Mouse (Mus musculus) olfactory bulb, adult 2 months (tissue): ENCODE results near the gene Flywch2.

ENCODE experiments used
- CTCF ChIP-seq: fragments of 200-500 bp; IDR thresholded peaks from 2 replicates; pipeline ENCODE4 v1.5.1; 2012; ENCODE audit warnings: low read depth, mild to moderate bottlenecking, low read length, moderate library complexity; ENCODE audit not compliant: insufficient read depth
- POLR2A ChIP-seq: fragments of 200-500 bp; IDR thresholded peaks from 2 replicates; pipeline ENCODE4 v1.6.1; 2012; ENCODE audit warnings: mild to moderate bottlenecking, low read depth, low read length, moderate library complexity; ENCODE audit not compliant: insufficient read depth

DNA sequence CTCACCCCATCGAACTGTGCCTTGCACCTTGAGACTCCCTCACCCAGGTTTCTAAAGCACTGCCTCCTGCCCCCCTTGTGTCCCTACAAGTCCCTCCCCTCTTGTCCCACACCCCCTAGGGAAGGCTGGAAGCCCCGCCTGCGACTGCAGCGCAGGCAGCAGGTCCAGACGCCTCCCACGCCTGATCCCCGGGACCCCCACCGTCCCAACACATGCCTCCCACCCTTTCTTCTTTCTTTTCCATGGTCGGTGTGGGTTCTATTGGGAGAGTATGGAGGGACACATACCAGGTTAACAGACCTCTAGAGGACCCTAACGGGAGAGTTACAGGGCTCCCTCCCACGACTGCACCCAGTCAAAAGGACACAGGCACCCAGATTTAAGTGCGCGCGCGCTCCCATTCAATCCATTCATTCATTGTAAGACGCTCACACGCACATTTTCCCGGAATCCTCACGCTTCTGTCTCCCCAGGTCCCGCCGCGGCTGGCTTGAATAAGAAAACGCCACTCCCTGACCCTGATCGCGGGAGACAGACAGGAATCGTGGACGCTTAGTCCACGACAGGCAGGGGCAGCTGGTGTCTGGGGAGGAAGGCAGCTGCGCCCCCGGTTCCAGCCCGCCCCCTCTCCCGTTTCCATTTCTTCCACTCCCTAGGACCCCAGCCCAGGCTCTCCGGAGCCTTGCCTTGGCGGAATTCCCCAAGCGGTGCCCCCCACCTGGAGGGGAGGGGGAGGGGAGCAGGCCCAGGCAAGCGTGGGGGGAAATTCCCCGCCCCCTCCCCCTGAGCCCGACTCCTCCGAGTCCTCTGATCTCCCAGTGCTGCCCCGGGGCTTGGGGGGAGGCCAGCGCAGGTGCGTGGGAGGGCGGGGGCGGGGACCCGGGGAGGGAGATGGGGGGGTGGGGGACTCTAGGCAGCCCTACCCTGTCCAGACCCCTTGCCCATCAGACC is 40.3 kb downstream of the Flywch2 start, which contains the start of gene Kremen2:
- TF ChIP-seq CTCF (no peak), POLR2A (no peak)
